Mouse (Mus musculus): Measurements from ENCODE around the gene Gm3336.

Gene Gm3336

DNA sequence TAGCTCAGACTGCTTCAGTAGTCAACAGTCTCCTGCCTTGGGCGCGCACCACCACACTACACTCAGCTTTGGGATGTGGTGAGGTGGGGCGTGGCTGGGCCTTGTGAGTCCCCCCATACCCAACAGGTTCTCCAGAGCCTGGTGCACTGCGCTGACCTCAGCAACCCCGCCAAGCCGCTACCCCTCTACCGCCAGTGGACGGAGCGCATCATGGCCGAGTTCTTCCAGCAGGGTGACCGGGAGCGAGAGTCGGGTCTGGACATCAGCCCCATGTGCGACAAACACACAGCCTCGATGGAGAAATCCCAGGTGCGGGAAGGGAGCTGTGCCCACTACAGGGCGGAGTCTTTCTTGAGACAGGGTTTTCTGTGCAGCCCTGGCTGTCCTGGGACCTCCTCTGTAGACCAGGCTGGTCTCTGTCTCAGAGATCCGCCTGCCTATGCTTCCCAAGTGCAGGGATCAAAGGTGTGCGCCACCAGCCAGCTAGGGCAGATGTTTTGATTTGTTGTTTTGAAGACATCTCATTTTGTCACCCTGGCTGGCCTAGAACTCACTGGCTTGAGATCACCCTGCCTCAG lies 30.8 kb downstream of the Gm3336 start:
- no peak for DNase-seq

DNA sequence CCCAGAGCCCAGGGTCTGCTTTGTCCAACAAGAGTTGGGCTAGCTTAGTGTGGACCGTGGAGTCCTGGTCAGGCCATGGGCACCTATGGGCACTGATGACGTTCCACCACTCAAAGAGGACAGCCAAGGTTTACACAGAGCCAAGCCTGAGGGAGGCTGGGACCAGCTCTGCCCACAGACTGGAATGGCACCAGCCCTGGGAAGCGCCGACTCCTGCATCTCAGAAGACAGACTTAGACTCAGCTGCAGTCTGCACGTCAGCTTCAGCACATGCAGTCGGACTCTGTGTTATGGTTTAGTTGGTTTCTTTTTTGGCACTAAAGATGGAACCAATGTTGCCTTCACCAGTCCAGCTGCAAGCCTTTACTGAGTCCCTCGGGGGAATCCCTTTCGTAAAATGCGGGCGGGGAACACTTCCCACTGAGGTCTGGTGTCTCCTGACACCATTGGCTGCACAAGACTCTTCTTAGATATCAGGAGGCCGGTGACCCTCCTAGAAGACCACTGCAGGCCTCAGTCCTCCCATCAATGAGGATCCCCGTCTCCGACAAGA lies 31.9 kb downstream of the Gm3336 start:
- no peak for DNase-seq

DNA sequence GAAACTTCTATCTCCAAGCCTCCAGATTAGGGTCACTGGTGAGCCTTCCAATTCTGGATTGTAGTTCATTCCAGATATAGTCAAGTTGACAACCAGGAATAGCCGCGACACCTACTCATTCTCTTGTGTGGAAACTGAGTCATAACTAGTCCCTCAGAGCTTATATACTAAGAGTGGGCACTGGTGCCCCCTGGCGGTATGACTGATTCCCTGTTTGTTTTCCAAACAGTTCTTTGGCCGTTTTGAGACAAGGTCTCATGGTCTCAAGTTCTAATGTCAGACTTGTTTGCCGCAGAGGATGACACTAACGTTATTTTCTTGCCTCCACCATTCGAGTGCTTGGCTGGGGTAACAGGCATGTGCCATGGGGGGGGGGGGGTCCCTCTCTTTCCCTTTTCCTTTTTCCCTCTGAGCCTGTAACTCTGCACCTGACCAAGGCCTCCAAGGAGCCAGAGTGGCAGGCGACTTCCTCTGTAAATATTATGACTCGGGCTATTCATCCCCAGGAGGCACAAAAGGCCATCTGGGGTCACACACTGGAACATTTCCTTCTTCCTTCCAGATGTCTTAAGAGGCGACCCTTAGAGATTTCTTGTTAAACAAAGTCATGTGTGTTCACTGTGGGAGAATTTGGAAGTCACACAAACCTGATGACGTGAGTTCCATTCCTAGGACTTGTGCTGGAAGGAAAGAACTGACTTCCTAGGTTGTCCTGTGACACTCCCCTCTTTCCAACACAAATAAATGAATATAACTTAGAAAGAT lies 33.8 kb downstream of the Gm3336 start:
- peak; percentile 65 for DNase-seq

DNA sequence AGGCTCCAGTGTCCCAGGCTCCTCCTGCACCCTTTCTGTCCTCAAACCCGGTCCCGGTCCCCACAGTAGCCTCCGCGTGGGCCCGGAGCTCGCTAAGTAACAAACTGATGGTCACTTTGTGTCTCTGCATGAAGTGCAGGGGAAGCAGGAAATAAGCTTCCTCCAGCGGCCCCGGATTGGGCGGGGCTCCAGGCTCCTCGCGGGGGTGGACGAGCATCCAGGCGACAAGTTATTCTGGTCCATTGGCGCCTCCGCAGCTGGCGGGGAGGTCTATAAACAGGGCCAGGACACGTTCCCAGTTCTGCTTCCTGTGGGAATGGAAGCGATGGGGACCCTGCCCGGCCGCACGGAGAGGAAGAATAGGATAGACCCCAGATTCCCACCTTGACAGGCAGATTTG lies 34.8 kb downstream of the Gm3336 start:
- DNase-seq: peak; percentile 71

DNA sequence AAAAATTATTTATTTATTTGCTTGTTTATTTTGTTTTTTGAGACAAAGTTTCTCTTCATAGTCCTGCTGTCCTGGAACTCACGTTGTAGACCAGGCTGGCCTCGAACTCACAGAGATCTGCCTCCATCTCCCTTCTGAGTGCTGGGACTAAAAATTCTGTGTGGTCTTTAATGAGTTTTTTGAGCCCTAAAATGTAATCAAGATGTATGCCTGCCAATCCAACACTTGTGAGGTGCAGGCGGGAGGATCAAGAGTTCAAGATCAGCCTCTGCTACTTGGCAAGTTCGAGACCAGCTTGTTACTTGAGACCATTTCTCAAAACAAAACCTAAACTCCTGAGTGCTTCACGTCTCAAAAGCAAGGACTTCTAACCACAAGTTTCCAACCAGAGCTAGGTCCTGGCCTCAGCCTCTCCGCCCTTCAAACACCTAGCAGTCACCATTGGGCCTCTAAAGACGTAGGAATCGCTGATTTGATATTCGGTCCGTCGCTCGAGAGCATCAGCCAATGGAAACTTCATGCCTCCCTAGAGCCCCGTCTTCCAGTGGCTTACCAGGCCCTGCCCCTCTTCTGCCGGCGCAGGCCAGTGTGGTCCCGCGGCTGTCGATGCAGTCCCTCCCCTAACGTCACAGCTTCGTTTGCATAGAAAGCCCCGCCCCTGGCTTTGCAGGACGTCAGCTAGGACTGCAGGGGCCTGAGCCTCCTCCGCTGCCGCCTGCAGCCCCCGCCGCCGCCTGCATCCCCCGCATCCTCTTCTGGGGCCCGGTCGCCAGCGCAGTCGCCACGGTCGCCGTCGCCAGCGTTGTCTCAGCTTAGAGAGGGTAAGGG lies 35.9 kb downstream of the Gm3336 start, which contains the start of gene Rab3a:
TSS of gene Rab3a (plus strand) at position 637 of the 828 bp plus-strand sequence.
- peak; percentile 99 for DNase-seq

GRCm38 (mm10) chr8:70754871-70755660 lies 36.7 kb downstream of the Gm3336 start:
- DNase-seq: peak; percentile 90

GRCm38 (mm10) chr8:70755661-70756475 lies 37.5 kb downstream of the Gm3336 start:
- peak; percentile 66 for DNase-seq

DNA sequence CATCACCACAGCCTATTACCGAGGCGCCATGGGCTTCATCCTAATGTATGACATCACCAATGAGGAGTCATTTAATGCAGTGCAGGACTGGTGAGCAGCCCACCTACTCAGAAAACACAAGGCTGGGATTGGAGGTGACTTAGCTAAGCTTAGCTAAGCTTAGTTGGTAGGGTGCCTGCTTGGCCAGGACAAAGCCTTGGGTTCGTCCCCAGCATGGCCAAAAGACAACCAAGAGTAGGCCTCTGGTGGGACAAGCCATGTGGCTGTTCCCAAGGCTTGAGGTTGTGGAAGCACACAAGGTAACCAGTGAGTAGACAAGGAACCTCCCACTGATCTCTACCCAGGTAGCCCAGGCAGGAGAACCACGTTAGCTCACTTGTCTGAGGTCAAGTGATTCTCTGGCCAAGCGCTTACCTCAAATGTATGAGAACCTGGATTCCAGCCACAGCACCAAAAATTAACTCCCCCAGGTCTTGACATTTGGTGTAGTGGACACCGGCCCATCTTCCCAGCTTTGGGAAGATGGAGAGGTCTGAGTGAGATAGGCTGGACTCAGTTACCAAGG lies 38.2 kb downstream of the Gm3336 start:
- peak; percentile 59 for DNase-seq

DNA sequence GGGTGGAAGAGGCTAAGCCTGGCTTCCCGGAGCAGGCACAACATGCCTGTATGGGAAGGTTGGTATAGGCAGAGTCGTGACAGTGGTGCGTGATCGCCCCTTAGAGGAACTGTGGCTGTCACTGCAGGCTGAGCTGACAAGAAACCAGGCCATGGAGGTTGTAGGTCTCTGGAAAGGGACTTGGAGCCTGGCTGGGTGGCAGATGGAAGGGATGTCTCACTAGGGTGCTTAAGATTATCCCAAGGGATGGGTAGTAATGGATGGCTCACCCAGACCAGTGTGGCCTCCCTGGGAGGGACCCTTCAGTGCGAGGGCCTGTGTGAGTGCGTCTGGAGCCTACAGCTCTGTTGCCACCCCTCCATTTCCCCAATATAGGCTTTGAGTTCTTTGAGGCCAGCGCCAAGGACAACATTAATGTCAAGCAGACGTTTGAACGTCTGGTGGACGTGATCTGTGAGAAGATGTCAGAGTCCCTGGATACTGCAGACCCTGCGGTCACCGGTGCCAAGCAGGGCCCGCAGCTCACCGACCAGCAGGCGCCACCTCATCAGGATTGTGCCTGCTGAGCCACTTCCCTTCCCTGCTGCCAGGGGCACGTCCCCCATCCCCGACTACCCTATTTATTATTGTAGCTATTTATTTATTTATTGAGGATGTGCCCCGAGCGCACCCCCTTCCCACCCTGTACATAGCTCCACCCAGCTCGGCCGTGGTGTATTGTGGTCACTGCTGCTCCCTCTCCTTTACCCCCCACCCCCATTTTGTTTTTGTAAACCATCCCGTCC lies 39.4 kb downstream of the Gm3336 start:
- DNase-seq: peak; percentile 56

- no peak for DNase-seq
Observed at GRCm38 (mm10) chr8:70758308-70758615, 39.9 kb downstream of the Gm3336 start.

DNA sequence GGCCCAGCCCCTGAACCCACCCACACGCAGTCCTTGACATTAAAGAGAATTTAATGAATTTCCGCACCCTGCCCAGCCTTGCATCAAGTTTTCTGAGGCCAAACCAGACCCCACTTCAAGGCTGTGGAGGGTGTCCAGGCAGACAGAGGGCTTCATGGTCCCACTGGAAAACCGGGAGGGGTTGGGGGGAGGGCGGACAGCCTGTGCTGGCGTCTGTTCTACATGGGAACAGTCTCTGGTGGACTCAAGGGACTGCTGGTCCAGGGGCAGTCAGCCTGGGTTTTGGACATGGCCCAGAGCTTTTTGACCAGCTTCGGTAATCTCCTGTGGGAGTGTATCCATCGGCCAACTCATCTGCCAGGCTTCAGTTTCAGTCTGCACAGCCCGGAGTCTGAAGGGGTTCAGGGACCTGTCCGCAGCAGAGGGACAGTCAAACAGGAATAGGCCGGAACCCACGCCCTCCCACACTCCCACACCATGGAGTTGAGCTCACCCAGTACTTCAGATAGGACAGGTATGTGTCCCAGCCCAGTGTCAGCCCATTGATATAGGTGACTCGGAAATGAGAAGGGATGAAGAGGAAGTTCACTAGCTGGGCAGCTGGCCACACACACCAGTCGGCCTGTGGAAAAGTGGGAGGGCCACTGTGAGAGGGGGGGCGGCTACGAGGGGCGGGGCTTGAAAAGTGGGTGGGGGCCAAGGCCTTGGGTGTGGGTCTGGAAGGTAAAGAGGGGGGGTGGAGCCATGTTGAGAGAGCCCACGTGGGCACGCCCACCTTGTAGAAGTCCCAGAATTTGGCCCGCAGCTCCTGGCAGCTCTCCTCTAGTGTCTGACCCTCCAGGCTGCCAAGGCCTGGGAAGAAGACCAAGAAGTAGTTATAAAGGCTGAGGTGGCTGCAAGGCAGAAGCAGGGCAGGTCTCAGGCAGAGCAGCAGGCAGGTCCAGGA lies 40.5 kb downstream of the Gm3336 start:
- peak; percentile 74 for DNase-seq

DNA sequence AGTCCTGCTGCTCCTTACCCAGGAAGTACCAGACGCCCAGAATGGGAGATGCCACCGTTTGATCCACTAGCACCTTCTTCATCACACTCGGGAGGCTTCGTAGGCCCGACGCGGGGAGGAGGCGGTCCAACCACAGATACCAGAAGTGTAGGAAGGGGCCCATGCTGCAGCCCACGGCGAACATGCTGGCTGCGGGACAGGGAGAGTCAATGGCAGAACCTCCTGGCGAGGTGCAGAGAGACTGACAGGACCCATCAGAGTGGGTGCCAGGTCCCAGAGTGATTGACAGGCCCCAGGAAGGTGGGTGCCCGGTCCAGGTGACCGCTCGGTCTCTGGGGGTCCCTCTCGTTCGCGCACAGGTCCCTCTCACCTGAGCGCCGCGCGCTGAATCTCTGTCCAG lies 42.0 kb downstream of the Gm3336 start:
- DNase-seq: no peak

DNA sequence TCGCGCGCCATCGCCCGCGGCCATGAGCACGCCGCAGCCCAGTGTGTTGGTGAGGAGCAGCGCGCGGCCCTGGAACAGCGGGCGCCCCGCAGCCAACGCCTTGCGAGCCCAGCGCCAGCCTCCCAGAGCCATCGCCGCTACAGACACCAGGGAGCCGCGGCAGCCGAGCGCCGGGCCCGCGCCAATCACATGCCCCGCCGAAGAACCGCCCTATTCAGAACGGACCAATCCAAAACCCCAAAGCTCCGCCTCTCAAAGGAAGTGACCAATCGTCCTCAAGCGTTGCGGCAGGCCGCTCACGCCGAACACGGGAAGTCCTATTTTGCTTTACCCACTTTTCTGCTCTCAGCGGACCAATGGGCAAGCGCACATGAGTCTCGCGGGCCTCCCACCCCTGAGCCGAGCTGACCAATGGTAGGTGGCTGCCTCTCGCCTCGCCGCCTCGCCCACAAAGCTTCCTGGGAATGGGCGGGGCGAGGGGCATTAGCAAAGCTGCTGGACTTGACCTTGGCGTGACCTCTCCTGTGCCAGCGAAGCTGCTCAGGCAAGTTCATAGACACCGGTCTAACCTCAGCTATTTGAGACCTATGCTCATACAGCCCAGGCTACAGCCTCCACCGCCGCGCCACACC lies 42.5 kb downstream of the Gm3336 start, which contains the start of gene Mpv17l2:
TSS of gene Mpv17l2 (minus strand) at position 172 of the 632 bp plus-strand sequence.
- peak; percentile 99 for DNase-seq

- DNase-seq: peak; percentile 64
Observed at GRCm38 (mm10) chr8:70762118-70762517, 43.8 kb downstream of the Gm3336 start.

DNA sequence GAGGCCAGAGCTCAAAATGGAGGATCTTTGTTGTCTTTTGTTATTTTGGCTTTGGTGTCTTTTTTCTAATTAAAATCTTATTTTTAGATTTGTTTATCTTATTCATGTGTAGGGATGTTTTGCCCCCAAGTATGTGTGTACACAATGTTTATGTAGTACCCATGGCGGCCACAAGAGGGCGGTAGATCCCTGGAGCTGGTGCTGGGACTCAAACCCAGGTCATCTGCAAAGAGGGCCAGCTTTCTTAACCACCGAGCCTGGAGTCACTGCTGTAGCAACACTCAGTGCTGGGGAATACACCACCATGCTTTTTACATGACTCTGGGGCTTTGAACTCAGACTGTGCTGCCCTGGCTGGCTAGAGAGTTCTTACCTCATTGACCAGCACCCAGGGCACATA lies 45.0 kb downstream of the Gm3336 start:
- peak; percentile 68 for DNase-seq

GRCm38 (mm10) chr8:70764026-70764425 lies 45.7 kb downstream of the Gm3336 start:
- peak; percentile 50 for DNase-seq

DNA sequence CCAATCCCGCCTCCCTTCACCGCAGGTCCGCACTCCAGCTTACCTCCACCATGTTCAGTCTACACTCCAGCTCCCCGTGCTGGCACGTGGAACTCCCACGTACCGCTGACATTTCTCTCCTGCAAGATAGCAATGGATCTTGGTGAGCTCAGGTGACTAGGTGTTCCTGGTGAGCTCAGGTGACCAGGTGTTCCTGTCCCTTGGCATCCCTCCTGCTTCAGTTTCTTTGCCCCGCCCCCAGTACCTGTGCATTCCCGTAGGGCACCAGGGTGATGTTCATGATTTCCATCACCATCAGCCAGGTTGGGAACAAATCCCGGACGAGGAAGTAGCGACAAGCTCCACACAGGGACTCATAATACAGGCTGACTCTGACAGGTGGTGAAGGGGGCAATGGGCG lies 46.3 kb downstream of the Gm3336 start:
- no peak for DNase-seq

DNA sequence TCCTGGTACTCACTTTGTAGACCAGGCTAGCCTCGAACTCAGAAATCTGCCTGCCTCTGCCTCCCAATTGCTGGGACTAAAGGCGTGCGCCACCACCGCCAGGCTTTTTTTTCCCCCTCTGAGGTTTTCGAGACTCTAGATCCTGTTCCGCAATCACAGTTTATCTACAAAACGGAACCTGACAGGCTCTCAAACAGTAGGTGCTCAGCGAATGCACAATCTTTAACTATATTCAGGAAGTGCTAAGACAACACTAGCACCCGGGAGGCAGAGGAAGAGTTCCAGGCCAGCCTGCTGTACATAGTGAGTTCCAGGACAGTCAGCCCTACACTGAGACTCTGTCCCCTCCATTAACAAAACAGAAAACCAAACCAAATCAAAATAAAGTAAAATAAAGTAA lies 47.0 kb downstream of the Gm3336 start:
- DNase-seq: no peak

Data from cerebellum, adult 9-11 months (tissue).